Mouse (Mus musculus) MEL-GATA-1-ER (cell line): ENCODE results near the gene Dock8.

Experiments used
- DNase-seq: peaks from one replicate; pipeline ENCODE4 v3.0.0-alpha.2; 2012; ENCODE audit warnings: low read depth; ENCODE audit errors: extremely low read depth

Gene Dock8

GRCm38 (mm10) chr19:25249230-25249629 lies 249.9 kb downstream of the Dock8 start:
- no peak for DNase-seq

- no peak for DNase-seq
These were observed 252.3 kb downstream of the Dock8 start for GRCm38 (mm10) chr19:25251610-25252140.
